Mouse (Mus musculus) frontal cortex, postnatal 14 days (tissue): ENCODE measurements around the gene Ust.
A peak's percentile ranks its signal among the peaks of the same experiment; 100 is the strongest.
"Not testable (repeated sequence)": the region's sequence is repeated elsewhere in the genome, so short reads cannot be mapped to it uniquely, and the experiment has no call there.

Source experiments
- DNase-seq, 2 experiments: peaks; one replicate each; pipeline ENCODE4 v3.0.0; 2022; ENCODE audit warnings: low spot score in 2 of 2

Gene Ust

DNA sequence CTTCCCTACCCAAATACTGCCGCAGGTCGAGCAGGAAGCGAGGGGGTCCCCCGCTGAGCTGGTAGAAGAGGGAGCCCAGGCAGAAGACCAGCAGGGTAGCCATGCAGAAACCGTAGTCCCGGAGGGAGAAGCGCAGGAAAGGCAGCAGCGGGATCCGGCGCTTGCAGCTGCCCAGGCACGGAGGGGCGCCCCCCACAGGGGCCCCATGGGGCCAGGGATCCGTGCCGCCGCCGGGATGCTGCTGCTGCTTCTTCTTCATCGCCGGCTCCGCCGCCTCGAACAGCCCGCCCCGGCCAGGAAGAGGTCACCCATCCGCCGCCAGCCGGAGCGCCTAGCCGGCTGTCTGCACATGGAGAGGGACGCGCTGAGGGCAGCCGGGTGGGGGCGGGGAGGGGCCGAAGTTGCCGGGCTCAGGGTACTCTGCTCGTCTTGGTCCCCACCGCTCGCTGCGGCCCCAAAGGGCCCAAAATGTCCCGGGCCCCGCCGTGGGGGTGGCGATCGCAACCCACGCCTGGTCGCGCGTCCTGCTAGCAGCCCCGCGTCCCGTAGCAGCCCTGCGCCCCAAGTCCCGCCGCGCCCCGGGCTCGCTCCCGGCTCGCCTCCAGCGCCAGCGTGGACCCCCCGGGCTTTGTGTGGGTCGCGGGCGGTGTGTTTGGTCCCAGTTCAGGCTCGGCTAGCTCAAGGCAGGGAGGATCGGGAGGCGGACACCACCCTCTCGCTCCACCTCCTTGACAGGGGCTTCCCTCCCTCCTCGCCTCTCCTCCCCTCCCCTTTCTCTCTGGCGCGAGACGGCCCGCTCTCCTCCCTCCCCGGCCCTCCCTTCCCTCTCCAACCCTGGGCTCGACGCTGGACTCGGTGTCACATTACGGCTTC lies at the start of gene Ust:
TSS of gene Ust (minus strand) at position 685 of the 873 bp plus-strand sequence.
- peak; percentile 32 to 44 for DNase-seq

- DNase-seq, result no peak
Observed at GRCm38 (mm10) chr10:8561366-8561765, 42.7 kb upstream of the Ust start.

- DNase-seq, result not testable (repeated sequence)
Observed at GRCm38 (mm10) chr10:8559566-8559965, 40.9 kb upstream of the Ust start.

DNA sequence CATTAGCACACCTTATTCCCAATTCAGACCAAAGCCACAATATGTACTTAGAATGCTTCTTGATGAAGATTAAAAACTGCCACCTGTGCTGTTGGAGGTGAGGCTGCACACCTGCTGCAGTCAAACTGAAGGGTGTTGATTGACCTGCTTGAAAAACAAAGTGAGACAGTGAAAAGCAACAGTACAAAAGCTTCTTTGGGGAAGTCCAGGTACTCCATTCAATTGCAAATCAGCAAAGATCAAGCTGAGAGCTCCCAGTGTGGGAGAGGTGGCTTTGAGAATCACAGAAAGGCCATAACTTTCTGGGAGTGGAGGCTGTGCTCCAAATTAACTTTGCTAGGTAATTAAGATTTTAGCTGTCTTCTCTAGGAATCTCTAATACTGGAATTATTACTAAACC lies 33.6 kb upstream of the Ust start:
- not testable (repeated sequence) for DNase-seq

DNA sequence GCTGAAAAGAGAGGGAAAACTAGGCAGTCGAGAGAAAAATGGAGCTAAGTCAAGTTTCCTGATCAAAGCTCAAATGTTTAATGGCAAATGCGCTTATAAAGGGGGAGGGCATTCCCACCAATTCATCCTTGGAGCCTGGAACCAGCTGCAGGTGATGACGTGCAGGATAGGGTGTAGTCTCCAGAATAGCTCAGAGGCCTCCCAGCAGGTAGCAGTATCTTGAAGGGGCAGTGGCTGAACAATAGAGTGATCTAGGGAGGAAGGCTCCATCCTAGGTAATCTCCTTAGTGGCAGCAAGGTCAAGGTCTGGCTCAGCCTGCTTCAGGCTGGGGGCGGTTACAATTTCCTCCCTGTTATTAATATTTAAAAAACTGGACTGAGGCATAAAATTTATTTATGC lies 33.0 kb upstream of the Ust start:
- not testable (repeated sequence) for DNase-seq

DNA sequence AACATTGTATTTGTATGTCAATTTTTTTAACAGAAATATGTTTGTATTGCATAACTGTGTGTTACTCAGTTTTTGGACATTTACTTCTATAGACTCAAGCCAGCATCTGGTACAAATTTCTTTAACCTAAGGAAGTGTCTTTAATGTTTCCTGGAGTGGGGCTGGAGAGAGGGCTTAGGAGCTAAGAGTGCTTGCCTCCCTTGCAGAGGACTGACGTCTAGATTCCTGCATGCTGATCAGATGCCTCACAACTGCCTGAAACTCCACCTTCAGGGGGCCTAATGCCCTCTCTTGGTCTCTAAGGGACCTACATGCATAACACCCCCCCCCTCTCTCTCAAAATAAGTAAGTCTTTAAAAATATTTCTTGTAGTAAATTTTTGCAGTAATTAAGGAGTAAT lies 22.9 kb upstream of the Ust start:
- DNase-seq, result no peak

DNA sequence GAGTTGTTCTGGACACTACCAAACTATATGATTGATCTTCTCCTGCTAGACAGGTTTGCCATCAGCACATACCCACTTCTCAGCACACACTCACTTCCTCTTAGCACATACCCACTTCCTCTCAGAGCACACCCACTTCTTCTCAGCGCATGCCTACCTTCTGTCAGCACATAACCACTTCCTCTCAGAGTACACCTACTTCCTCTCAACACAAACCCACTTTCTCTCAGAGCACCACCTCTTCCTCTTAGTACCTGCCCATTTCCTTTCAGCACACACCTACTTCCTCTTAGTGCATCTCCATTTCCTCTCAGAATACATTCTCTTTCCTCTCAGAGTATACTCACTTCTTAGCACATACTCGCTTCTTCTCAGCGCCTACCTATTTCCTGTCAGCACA lies 16.8 kb upstream of the Ust start:
- DNase-seq, result no peak

- no peak for DNase-seq
Observed at GRCm38 (mm10) chr10:8531651-8532050, 13.0 kb upstream of the Ust start.

DNA sequence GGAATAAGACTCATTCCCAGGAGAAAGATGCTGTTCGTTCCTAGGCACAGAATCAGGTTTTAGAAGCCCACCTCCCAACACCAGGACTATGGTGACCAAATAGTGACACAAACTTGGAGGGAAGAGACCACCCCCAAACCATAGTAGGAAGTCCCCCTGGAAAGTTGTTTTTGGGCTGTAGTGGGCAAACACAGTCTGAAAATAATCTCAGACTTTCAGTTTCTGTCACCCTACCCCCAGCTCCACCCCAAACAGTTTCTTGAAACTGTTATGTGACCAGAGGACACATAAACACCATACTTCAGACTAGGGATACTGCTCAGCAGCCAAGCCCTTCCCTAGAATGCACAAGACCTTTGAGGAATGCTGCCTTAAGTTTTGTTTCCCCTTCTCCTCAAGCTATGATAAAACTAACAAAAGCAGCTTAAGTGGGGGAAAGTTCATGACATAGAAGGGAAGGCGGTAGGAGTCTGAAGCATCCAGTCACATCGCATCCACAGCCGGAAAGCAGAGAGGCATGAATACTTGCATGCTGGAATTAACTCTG lies 12.0 kb upstream of the Ust start:
- DNase-seq, result no peak

DNA sequence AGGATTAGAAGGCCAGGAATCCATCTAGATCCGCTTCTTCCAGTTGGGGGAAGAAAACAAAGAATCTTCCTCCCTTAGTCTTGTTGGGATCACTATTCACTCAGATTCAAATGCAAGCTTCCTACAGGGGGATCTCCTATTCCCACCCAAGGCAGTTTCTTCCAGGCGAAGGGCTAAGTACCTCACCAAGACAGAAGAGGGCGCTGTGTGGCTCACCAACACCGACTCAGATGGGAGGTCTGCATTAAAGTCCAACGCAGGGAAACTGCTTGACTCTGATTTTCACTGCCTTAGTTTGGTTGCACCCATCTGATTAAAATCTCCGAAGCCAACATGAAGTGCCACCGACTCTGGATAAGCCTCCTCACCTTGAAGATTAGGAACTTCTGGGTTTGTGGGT lies 10.5 kb upstream of the Ust start:
- DNase-seq, result no peak

- no peak for DNase-seq
Observed at GRCm38 (mm10) chr10:8525354-8525753, 6.7 kb upstream of the Ust start.

GRCm38 (mm10) chr10:8521536-8521935 lies 2.9 kb upstream of the Ust start:
- DNase-seq, result no peak

- no peak for DNase-seq
Observed at GRCm38 (mm10) chr10:8520766-8521395, 2.3 kb upstream of the Ust start.

- no peak for DNase-seq
Observed at GRCm38 (mm10) chr10:8519014-8519491, 428 bp upstream of the Ust start.

- DNase-seq, result no peak
Observed at GRCm38 (mm10) chr10:8517591-8518140, 959 bp downstream of the Ust start.

DNA sequence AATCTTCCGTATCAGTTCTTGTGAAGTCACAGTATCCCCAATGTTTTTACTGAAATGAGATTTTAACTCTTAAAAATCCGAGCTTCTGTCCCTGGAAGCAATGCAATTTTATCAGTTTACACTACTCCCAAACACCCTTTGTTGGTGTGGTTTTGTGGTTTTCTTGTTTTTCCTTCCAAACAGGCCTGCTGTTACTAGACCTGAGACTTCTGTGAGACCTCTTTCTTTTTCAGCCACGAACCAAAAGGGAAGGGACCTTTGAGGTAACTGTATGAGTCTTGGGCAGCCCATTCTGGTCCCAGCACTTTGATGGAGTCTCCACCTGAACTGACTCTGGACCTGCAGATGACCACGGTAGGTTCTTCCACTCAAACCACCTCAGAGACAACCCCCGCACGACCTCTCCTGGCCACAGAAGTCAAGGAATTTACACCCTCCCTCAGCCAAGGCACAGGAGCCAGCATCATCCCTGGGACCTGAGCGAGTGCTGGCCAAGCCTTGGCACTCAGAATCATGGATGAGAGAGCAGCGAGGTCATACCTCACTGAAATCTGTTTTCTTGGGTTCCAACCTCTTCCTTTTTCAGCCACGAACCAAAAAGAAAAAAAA lies 1.6 kb downstream of the Ust start:
- no peak for DNase-seq

DNA sequence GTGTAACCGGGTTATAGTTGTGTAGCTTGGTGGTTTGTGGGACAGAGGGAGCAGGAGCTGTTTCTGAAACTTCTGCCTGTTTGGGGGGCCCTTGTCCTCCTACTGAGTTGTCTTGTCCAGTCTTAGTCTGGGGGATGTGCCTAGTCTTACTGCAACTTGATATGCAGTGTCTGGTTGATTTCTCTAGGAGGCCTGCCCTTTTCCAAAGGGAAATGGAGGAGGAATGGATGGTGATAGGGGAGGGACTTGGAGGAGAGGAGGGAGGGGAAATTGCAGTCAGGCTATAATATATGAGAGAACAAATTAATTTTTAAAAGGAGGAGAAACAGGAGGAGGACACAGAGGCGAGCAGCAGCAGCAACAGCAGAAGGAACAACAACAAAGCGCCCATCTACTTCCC lies 4.9 kb downstream of the Ust start:
- DNase-seq, result no peak

- no peak for DNase-seq
Observed at GRCm38 (mm10) chr10:8512222-8512621, 6.4 kb downstream of the Ust start.

- DNase-seq, result peak in 1 of 2 experiments; percentile 25
Observed at GRCm38 (mm10) chr10:8511760-8512159, 6.9 kb downstream of the Ust start.

DNA sequence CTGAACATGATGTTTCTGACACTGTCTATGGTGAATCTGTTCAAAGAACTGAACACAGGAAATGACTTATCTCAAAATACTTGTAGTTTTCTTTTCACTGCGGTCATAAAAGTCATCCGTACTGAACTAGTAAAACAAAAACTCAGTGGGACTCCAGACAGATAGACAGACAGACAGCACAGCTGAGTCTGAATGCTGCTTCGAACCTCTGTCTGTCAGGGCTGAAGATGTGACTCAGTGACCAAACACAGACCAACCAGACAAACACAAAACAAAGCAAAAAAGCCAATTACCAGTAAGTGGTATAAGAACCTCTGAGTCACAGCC lies 12.4 kb downstream of the Ust start:
- no peak for DNase-seq

DNA sequence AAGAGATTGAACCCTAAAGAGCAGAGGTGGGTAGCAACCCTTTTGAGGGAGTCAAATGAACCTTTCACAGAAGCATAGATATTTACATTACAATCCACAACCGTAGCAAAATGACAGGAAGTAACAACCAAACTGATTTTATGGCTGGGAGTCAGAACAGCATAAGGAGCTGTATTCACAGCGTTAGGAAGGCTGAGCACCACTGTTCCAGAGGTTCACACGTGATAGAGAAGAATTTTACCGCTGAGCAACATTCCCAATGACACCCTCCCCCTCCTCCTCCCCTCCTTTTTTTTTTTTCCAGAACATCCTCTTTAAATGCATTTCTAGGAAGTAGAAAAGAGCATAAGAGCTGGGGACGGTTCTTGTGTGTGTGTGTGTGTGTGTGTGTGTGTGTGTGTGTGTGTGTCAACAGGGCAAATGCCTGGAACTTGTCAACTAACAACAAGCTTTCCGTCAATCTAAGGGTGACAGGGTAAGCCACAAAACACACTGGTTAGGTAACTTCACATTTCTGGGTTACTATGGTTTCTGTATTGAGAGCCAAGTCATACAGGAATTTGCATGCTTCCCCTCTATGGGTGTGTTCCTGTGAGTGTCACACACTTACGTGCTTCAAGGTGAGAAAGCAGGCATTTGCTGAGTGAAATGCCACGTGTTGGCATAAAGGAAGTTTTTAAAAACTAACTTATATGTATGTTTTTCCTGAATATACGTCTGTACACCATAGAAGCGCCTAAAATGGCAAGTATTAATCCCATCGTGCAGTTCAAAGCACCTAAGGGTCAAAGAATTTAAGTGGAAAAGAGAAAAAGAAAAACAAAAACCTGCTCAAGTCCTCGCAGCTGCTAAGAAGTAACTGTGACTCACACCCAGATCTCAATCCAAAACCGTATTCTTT lies 13.0 kb downstream of the Ust start:
- no peak for DNase-seq
